Mouse (Mus musculus): ENCODE measurements around the gene Car10.

Car10 gene

DNA sequence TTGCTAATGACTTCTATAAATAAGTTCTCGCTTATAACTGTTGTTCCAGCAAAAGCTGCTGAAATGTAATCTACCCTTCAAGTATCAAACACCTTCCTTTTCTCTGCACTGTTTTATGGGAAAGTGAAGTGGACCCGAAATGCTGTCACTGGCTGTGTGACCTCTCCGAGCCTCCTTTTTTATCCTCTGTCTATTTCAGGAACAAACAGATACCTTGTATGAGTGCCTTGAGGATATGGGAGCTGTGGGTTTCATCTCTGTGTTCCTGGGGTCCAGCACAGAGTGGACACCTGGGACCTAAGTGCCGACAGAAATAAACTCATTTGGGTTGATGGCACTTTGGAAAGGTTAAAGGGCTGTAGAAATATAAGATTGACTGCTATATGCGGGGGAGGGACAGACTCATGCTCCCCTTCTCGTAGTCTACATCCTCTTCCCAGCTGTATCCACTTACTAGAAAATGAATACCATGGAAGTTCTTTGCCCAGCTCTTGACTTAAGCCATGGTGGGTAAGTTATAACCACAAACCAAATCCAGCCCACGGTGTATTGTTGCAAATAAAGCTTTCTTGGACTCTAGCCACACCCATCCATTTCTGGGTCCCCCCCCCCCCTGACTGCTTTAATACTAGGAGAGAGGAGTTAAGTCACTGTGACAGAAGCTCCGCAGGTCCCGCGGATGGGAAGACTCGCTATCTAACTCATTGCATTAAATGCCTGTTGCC lies 474.3 kb downstream of the Car10 start:
- DNase-seq (ENCODE audit: low spot score in 2 of 2): no peak

DNA sequence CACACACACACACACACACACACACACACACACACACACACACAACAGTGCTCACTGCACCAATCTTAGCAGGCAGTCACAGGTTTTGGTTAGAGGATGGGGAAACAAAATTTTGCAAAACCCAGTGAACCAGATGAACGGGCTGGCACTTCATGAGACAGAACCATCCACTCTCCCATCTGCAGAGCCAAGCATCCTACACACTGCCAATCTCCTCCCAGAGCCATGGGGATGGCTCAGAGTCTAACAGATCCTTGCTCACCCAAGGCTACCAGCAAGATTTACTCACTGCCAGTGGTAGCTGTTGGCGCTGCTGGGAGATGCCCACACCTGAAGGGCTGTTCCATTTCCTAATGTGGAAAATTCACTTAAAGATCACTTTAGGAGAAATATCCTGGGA lies 479.6 kb downstream of the Car10 start:
- peak in 1 of 2 experiments; percentile 18 for DNase-seq (ENCODE audit: low spot score in 2 of 2)

DNA sequence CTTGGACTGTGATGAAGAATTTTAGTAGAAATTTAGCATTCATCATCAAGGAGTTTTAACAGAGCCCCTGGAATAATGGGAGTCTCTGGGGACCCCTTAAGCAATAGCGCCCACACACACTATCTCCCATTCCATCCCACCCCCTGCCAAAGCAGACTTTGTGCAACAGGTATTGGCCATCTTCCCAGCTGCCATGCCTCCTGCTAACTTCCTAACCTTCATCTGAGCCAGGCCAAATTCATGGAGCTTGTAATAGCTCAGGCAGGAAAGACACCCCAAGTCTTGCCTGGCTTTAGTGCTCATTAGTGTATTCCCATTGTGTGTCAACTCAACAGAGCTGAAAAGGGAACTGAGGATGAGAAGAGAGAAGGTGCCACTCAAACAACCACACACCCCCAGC lies 481.8 kb downstream of the Car10 start:
- DNase-seq (ENCODE audit: low spot score in 2 of 2): no peak

GRCm38 (mm10) chr11:93581326-93581725 lies 483.5 kb downstream of the Car10 start:
- DNase-seq (ENCODE audit: low spot score in 2 of 2): no peak

DNA sequence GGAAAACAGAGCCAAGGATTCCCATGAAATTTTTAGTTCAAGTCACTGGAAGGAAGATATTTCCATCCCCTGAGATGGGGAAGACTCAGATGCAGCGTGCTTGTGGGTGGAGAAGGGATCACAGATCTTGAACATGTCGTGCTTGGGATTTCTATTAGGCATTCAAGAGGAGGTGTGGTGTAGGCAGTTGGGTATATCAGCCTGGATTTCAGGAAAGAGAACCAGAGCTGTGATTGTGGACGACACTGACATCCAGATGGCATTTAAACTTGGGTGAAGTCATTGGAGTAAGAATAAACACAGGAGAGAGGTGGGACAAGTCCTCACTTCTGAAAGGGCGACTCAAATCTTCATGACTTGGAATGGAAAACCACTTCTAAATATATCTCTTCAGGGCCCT lies 490.0 kb downstream of the Car10 start:
- DNase-seq (ENCODE audit: low spot score in 2 of 2): peak in 1 of 2 experiments; percentile 17

DNA sequence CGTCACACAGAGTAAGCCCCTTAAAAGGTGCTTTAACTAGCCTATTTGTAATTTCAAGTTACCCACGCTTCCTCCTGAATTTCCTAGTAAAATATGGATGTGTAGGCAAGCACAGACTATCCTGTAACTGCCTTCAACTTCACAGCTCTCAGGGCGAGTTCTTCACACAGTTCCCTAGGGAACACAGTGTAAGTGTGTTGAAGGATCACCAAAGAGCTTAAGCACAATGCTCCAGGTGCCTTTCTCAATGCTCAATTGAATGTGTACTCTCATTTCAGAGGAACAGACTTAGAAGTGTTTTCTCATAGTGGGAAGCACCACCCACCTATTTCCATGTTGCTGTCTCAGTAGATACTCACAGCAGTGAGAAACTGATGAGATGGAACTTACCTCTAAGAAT lies 492.8 kb downstream of the Car10 start:
- DNase-seq (ENCODE audit: low spot score in 2 of 2): no peak

DNA sequence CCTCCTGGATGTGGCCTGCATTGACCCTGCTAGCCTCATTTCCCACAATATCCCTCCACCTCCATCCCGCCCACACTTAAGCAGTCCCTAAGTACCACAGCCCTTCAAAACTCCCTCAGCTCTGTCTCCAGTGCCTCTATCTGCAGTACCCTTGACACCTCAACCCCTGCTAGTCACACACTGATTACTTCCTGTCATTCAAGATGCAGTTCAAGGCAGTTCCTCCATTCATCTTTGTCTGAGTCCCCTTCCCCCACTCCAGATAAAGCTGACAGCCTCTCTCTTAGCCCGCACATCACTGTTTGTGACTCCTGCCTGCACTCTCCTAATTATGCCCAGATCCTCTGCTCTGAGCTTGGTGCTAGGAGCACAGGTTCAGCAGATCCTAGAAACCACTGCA lies 496.2 kb downstream of the Car10 start:
- DNase-seq (ENCODE audit: low spot score in 2 of 2): no peak

DNA sequence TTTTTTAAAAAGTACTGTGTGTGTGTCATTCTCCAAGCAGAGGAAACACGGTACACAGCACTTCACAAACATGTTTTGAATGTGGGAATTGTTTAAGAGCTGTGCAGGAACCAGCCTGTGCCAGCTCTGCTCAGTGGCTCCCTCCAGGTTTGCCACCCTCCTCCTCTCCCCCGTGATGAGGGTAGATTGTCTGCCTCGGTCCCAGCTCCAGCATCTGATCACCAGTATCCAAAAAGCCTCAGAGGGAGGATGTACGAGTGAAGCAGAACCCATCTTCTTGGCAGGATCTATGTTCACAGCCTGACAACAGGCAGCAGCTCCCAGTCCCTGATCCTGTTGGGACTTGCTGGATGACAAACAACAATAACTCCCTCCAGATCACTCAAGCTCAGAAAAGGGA lies 500.3 kb downstream of the Car10 start:
- no peak for DNase-seq (ENCODE audit: low spot score in 2 of 2)

- no peak for DNase-seq (ENCODE audit: low spot score in 2 of 2)
Measured at GRCm38 (mm10) chr11:93599755-93600154, 501.9 kb downstream of the Car10 start.

DNA sequence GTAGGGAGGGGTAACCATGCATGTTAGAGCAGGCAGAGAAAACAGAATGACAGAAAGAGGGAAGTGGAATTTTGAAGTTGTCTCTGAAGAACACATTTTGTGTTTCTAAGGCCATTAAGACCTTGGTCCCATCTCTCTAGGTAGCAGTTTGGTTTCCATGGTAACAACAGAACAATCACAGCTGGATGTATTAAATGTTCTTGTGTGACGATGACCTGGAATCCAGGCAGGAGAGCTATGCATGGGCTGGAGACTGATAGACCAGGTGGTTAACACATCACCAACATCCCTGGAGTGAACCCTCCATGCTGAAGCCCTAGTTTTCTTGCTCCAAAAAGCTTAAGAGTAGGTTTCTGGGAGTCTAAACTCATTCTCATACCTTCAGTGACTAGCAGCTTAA lies 505.7 kb downstream of the Car10 start:
- no peak for DNase-seq (ENCODE audit: low spot score in 2 of 2)

DNA sequence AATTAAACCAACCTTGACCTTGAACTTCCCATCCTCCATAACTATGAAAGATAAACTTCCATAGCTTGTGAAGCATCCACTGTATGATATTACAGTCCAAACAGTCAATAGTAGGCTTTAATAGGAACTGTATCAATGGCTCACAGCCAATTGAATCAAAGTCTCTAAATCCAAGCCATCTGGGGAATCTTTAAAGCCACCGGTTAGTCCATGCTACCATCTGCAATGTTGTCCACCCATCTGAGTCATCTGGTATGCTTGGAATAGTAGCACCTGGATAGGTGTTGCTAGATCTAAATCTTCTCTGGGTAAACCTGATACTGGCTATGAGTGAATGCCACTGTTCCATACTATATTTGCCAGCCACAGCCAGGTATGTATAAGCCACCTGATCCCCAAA lies 509.3 kb downstream of the Car10 start:
- no peak for DNase-seq (ENCODE audit: low spot score in 2 of 2)

DNA sequence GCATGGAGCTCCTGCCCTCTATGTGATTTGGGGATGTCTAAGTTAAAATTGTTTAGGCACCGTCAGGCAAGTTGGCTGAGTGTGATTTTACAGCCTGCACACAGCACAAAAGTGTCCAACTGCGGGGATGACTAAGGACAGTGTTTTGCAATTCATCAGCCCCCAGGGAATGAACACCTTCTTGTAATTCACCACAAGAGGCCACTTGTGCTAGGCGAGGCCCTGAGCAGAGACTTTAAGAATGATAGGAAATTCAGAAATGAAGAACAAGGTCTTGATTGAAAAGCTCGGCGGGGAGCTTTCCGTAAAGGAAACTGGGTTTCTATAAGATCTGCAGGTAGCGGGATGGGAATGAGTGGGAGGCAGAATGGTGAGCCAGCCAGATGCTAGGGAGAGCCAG lies 510.9 kb downstream of the Car10 start:
- no peak for DNase-seq (ENCODE audit: low spot score in 2 of 2)

- DNase-seq (ENCODE audit: low spot score in 2 of 2): no peak
Measured at GRCm38 (mm10) chr11:93612071-93612470, 514.2 kb downstream of the Car10 start.

- no peak for DNase-seq (ENCODE audit: low spot score in 2 of 2)
Measured at GRCm38 (mm10) chr11:93614851-93615250, 517.0 kb downstream of the Car10 start.

DNA sequence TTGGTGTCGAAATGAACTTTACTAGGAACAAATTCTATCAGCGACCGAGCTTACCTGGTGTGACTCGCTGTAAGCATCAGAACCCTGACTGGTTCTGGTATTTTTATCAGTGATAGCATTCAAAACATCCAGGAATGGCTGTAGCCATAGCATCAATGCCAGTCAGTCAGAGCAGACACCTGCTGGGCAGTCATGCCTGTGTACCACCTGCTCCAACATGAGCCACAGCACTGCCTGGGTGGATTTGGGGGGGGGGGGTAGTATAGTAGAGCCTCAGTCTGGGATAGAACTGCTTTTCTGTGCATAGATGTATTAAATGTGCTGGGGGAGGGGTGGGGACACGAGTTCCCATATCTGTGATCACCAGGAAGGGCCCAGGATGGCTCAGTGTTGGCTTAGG lies 525.8 kb downstream of the Car10 start:
- no peak for DNase-seq (ENCODE audit: low spot score in 2 of 2)

DNA sequence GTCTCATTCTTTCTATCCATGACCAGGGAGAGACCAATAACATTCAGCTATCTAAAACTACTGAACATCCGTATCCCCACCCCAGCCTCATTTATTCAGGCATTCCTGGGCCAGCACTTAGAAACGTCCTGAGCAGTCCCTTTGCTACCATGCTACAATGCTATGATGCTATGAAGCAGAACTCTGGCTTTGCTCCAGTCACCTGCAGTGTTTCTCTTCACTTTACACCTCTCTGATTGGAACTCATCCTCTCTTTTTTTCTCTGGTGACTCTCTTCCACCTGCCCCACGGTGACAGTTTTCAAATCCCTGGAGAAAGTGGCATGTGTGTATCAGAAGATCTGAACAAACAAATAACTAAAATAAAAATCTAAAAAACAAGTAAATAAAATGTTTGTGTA lies 541.6 kb downstream of the Car10 start:
- DNase-seq (ENCODE audit: low spot score in 2 of 2): no peak

DNA sequence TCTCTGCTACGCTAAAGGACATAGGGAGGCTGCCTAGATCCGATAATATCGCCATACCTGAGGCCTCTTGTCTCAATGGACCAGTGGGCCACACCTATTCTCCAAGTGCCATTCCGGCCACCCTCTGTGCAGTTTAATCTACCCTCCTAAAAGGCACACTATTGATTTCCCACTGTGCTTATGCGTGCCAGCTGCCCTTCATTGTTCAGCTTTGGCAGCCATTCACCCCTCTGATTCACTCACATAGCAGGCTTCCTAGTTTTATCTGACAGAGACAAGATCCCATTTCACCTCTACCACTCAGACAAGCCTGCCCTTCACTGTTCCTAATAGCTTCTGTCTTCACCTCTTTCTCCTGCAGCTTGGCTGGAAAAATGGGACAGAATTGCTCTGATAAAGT lies 543.1 kb downstream of the Car10 start:
- DNase-seq (ENCODE audit: low spot score in 2 of 2): no peak

- DNase-seq (ENCODE audit: low spot score in 2 of 2): no peak
Measured at GRCm38 (mm10) chr11:93642331-93642730, 544.5 kb downstream of the Car10 start.

- no peak for DNase-seq (ENCODE audit: low spot score in 2 of 2)
Measured at GRCm38 (mm10) chr11:93643006-93643405, 545.2 kb downstream of the Car10 start.

DNA sequence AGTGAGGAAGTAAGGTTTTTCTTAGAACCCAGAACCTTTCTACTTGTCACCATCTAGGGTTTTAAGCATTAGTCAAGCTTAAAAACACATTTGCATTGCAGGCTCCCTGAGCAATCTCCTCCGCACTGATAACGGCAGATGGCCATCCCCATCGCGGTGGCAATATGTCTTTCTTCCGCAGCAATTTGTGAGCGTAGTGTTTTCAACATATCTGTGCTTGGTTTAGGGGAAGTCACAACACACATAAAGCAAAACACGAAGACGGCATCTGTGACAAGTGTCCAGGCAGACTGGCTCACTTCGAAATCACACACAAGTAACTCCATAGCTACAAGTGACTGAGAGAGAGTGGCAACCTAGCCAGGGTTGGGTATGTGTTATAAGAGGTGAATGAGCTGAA lies 545.6 kb downstream of the Car10 start:
- no peak for DNase-seq (ENCODE audit: low spot score in 2 of 2)

DNA sequence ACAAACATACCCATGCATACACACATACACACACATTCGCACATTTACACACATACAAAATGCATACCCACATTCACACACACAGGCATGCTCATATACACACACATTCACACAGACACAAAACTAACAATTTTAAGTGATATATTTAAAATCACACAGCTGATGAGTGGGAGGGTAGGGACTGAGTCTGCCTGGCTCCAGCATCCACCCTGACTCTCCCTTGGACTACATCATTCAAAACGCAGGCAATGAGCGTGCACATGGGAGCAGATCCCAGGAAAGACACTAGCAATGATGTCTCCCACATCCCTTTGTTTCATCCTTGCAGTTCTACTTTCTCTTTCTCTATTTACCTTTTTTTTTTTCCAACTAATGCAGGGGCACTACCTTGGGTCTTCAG lies 548.4 kb downstream of the Car10 start:
- no peak for DNase-seq (ENCODE audit: low spot score in 2 of 2)
